Mouse (Mus musculus) heart, embryonic 15.5 days (tissue): ENCODE data around the gene Dkc1. TPM values are rescaled to one million over a fixed set of nuclear protein-coding genes. Genes with fewer than 3 reads are reported as not detected.
A peak's percentile ranks its signal among the peaks of the same experiment; 100 is the strongest.
"Not testable (repeated sequence)": the region's sequence is repeated elsewhere in the genome, so short reads cannot be mapped to it uniquely, and the experiment has no call there.

Source experiments
- ATAC-seq: fragments of 200-750 bp; cut with Nextera tagmentation; replicated peaks from 2 replicates; pipeline ENCODE4 v1.8.0; 2017; ENCODE audit warnings: low read depth, moderate TSS enrichment; ENCODE audit not compliant: insufficient number of reproducible peaks, insufficient read depth, low FRiP score
- H3K27ac ChIP-seq: fragments of 300-500 bp; sonication (generic); 2 replicates; pipeline ENCODE4 v1.5.1; 2015; ENCODE audit warnings: mild to moderate bottlenecking, inconsistent platforms
- H3K27me3 ChIP-seq: fragments of 300-500 bp; sonication (generic); 2 replicates; pipeline ENCODE4 v1.6.1; 2015; ENCODE audit warnings: inconsistent platforms
- H3K36me3 ChIP-seq: fragments of 300-500 bp; sonication (generic); 2 replicates; pipeline ENCODE4 v1.6.1; 2015; ENCODE audit warnings: mild to moderate bottlenecking, inconsistent platforms
- H3K4me1 ChIP-seq: fragments of 300-500 bp; sonication (generic); replicated peaks from 2 replicates; pipeline ENCODE4 v1.6.1; 2015; ENCODE audit warnings: inconsistent platforms
- H3K4me2 ChIP-seq: fragments of 300-500 bp; sonication (generic); 2 replicates; pipeline ENCODE4 v1.6.1; 2015; ENCODE audit warnings: inconsistent platforms, mild to moderate bottlenecking, moderate library complexity
- H3K4me3 ChIP-seq: fragments of 300-500 bp; sonication (generic); 2 replicates; pipeline ENCODE4 v1.5.1; 2015; ENCODE audit warnings: mild to moderate bottlenecking, inconsistent platforms
- H3K9ac ChIP-seq: fragments of 300-500 bp; sonication (generic); 2 replicates; pipeline ENCODE4 v1.6.1; 2015; ENCODE audit warnings: mild to moderate bottlenecking, inconsistent platforms
- H3K9me3 ChIP-seq: fragments of 300-500 bp; sonication (generic); replicated peaks from 2 replicates; pipeline ENCODE4 v1.6.1; 2016; ENCODE audit warnings: inconsistent platforms
- WGBS: fragments of 180-500 bp; shearing (Covaris S2); methylation state at CpG from one replicate; pipeline ENCODE4 v1.1.7; 2015; ENCODE audit warnings: mixed read lengths; 5-methylcytosine and 5-hydroxymethylcytosine counted together
- polyA plus RNA-seq: library from polyadenylated mRNA; unstranded; fragments of >200 nt; fragmentation: Nextera tagmentation; extraction: Ambion mirVana; gene quantifications from 2 replicates; pipeline ENCODE4 v1.2.1, GENCODE M21; 2015

The Dkc1 gene
- polyA plus RNA-seq, 1 experiment from 2014 or later: 65.5 TPM

GRCm38 (mm10) chrX:75102293-75102692, 6.6 kb downstream of the Dkc1 start:
- no peaks in the 10 kb centered on the region for H3K27me3 ChIP-seq
- 81% methylated on average over 6 of the region's 6 CpGs for WGBS
- H3K27ac ChIP-seq: no peak overlapping the region
- no peak overlapping the region for H3K9ac ChIP-seq
- no peaks in the 10 kb centered on the region for H3K9me3 ChIP-seq
- no peaks in the 10 kb centered on the region for H3K4me1 ChIP-seq
- H3K36me3 ChIP-seq: peaks cover 27% of the 10 kb centered on the region
- no peak overlapping the region for H3K4me2 ChIP-seq
- no peak for ATAC-seq
- H3K4me3 ChIP-seq: no peak overlapping the region

GRCm38 (mm10) chrX:75115550-75115949, 19.9 kb downstream of the Dkc1 start:
- no peaks in the 10 kb centered on the region for H3K9me3 ChIP-seq
- H3K36me3 ChIP-seq: peaks cover 5% of the 10 kb centered on the region
- H3K27ac ChIP-seq: no peak overlapping the region
- ATAC-seq: no peak
- H3K4me2 ChIP-seq: no peak overlapping the region
- no peaks in the 10 kb centered on the region for H3K4me1 ChIP-seq
- no peaks in the 10 kb centered on the region for H3K27me3 ChIP-seq
- no peak overlapping the region for H3K4me3 ChIP-seq
- H3K9ac ChIP-seq: no peak overlapping the region

GRCm38 (mm10) chrX:75125606-75126005, 30.0 kb downstream of the Dkc1 start:
- H3K9me3 ChIP-seq: no peaks in the 10 kb centered on the region
- H3K4me1 ChIP-seq: no peaks in the 10 kb centered on the region
- H3K4me2 ChIP-seq: no peak overlapping the region
- no peak overlapping the region for H3K9ac ChIP-seq
- no peak overlapping the region for H3K27ac ChIP-seq
- no peak for ATAC-seq
- 63% methylated on average over 3 of the region's 3 CpGs for WGBS
- H3K4me3 ChIP-seq: no peak overlapping the region
- H3K36me3 ChIP-seq: no peaks in the 10 kb centered on the region
- H3K27me3 ChIP-seq: no peaks in the 10 kb centered on the region

GRCm38 (mm10) chrX:75126893-75127292, 31.2 kb downstream of the Dkc1 start:
- H3K27me3 ChIP-seq: no peaks in the 10 kb centered on the region
- H3K4me2 ChIP-seq: no peak overlapping the region
- no peaks in the 10 kb centered on the region for H3K4me1 ChIP-seq
- no peaks in the 10 kb centered on the region for H3K9me3 ChIP-seq
- no peak overlapping the region for H3K9ac ChIP-seq
- ATAC-seq: no peak
- H3K36me3 ChIP-seq: no peaks in the 10 kb centered on the region
- no peak overlapping the region for H3K4me3 ChIP-seq
- no peak overlapping the region for H3K27ac ChIP-seq

GRCm38 (mm10) chrX:75128333-75128980, 32.8 kb downstream of the Dkc1 start:
- ATAC-seq: 0 out of 2 replicates have a peak, but pooled peaks have one; percentile 52
- no peak overlapping the region for H3K9ac ChIP-seq
- H3K27me3 ChIP-seq: no peaks in the 10 kb centered on the region
- H3K9me3 ChIP-seq: no peaks in the 10 kb centered on the region
- H3K27ac ChIP-seq: no peak overlapping the region
- H3K4me1 ChIP-seq: no peaks in the 10 kb centered on the region
- no peak overlapping the region for H3K4me2 ChIP-seq
- H3K4me3 ChIP-seq: no peak overlapping the region
- H3K36me3 ChIP-seq: no peaks in the 10 kb centered on the region

- Histone ChIP-seq H3K27me3 (no peaks in the 10 kb centered on the region), H3K9ac (no peak overlapping the region), H3K4me3 (no peak overlapping the region), H3K9me3 (no peaks in the 10 kb centered on the region), H3K4me2 (peak overlapping the region; percentile 21; the same call in 1 of the 2 replicates), H3K27ac (no peak overlapping the region), H3K4me1 (no peaks in the 10 kb centered on the region), H3K36me3 (no peaks in the 10 kb centered on the region)
- 50% methylated on average over 2 of the region's 2 CpGs for WGBS
- ATAC-seq: no peak
These were observed 33.8 kb downstream of the Dkc1 start for GRCm38 (mm10) chrX:75129474-75129873.

GRCm38 (mm10) chrX:75130467-75131160, 35.0 kb downstream of the Dkc1 start, which contains the start of gene Mpp1:
Mpp1 (minus strand) TSS chrX:75131016.
- Histone ChIP-seq H3K4me2 (peak within 1 kb of the TSS; percentile 58), H3K27me3 (no peaks in the 10 kb centered on the region), H3K4me3 (peak within 1 kb of the TSS; percentile 61), H3K36me3 (no peaks in the 10 kb centered on the region), H3K9me3 (no peaks in the 10 kb centered on the region), H3K9ac (peak within 1 kb of the TSS; percentile 63), H3K27ac (peak within 1 kb of the TSS; percentile 45), H3K4me1 (no peaks in the 10 kb centered on the region)
- ATAC-seq: peak; percentile 96
- WGBS: 13% methylated on average over 36 of the region's 36 CpGs

- H3K27me3 ChIP-seq: no peaks in the 10 kb centered on the region
- H3K4me1 ChIP-seq: no peaks in the 10 kb centered on the region
- H3K27ac ChIP-seq: no peak overlapping the region
- no peaks in the 10 kb centered on the region for H3K36me3 ChIP-seq
- no peak overlapping the region for H3K4me2 ChIP-seq
- H3K9ac ChIP-seq: no peak overlapping the region
- H3K4me3 ChIP-seq: no peak overlapping the region
- ATAC-seq: no peak
- H3K9me3 ChIP-seq: no peaks in the 10 kb centered on the region
These were observed 41.3 kb downstream of the Dkc1 start for GRCm38 (mm10) chrX:75136938-75137337.

GRCm38 (mm10) chrX:75137729-75138128, 42.1 kb downstream of the Dkc1 start:
- WGBS: 72% methylated on average over 2 of the region's 2 CpGs
- H3K27ac ChIP-seq: no peak overlapping the region
- no peaks in the 10 kb centered on the region for H3K9me3 ChIP-seq
- H3K36me3 ChIP-seq: no peaks in the 10 kb centered on the region
- no peak for ATAC-seq
- H3K27me3 ChIP-seq: no peaks in the 10 kb centered on the region
- no peak overlapping the region for H3K4me3 ChIP-seq
- H3K4me2 ChIP-seq: no peak overlapping the region
- H3K4me1 ChIP-seq: no peaks in the 10 kb centered on the region
- no peak overlapping the region for H3K9ac ChIP-seq

GRCm38 (mm10) chrX:75138182-75138581, 42.5 kb downstream of the Dkc1 start:
- Histone ChIP-seq H3K4me1 (no peaks in the 10 kb centered on the region), H3K36me3 (no peaks in the 10 kb centered on the region), H3K9me3 (no peaks in the 10 kb centered on the region), H3K4me3 (no peak overlapping the region), H3K27me3 (no peaks in the 10 kb centered on the region), H3K27ac (no peak overlapping the region), H3K4me2 (no peak overlapping the region), H3K9ac (no peak overlapping the region)
- no peak for ATAC-seq
- WGBS: 74% methylated on average over 2 of the region's 2 CpGs

- peak overlapping the region; percentile 40 for H3K4me3 ChIP-seq
- not testable (repeated sequence) for H3K9me3 ChIP-seq, H3K27me3 ChIP-seq, H3K4me1 ChIP-seq, H3K27ac ChIP-seq, H3K36me3 ChIP-seq, H3K9ac ChIP-seq
- ATAC-seq: 0 out of 2 replicates have a peak, but pooled peaks have one; percentile 27
- H3K4me2 ChIP-seq: peak overlapping the region; percentile 64
- 6% methylated on average over 25 of the region's 42 CpGs for WGBS
These were observed 47.5 kb downstream of the Dkc1 start for GRCm38 (mm10) chrX:75143124-75143555.

- no peaks in the 10 kb centered on the region for H3K4me1 ChIP-seq
- WGBS: 69% methylated on average over 4 of the region's 4 CpGs
- H3K9ac ChIP-seq: no peak overlapping the region
- H3K27ac ChIP-seq: no peak overlapping the region
- no peak overlapping the region for H3K4me3 ChIP-seq
- H3K9me3 ChIP-seq: no peaks in the 10 kb centered on the region
- no peaks in the 10 kb centered on the region for H3K27me3 ChIP-seq
- ATAC-seq: no peak
- no peaks in the 10 kb centered on the region for H3K36me3 ChIP-seq
- no peak overlapping the region for H3K4me2 ChIP-seq
These were observed 52.8 kb downstream of the Dkc1 start for GRCm38 (mm10) chrX:75148414-75148813.
